Mouse (Mus musculus): Measurements from ENCODE around the gene Slc23a2.
A peak's percentile ranks its signal among the peaks of the same experiment; 100 is the strongest.

Gene Slc23a2

DNA sequence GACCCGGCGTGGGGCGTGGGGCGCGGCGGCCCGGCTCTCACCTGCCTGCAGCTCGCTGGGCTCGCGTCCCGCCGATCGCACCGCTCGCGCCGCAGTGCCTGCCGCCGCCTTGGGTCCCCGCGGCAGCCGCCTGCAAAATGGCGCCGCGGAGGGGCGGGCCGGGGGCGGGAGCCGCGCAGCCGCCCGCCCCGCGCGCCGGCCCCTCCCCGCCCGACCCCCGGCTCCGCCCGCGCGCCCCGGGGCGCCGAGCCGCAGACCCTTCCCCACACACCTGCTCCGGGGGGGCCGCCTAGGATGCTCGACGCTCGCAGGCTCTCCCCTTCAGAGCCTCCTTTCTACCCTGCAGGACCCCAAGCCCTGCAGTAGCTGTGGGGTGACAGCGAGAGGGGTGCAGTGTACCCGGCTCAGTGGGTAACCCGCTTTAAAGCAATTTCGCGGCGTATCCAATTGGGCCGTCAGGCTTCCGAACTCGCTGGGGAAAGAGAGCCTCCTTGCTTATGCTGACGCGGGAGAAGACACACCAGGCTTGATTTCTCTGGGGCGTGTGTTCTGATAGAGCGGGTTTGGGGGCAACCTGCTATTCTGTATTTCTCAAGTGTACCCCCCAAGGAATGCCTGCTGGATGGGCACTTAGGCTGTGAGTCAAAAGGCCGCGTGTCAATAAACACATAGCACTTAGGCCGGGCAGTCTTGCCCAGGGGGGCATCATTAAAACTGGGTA lies at the start of gene Slc23a2:
Gene Slc23a2 (minus strand): TSS at position 138 of the 721 bp plus-strand sequence.
- DNase-seq, result peak; percentile 96

DNA sequence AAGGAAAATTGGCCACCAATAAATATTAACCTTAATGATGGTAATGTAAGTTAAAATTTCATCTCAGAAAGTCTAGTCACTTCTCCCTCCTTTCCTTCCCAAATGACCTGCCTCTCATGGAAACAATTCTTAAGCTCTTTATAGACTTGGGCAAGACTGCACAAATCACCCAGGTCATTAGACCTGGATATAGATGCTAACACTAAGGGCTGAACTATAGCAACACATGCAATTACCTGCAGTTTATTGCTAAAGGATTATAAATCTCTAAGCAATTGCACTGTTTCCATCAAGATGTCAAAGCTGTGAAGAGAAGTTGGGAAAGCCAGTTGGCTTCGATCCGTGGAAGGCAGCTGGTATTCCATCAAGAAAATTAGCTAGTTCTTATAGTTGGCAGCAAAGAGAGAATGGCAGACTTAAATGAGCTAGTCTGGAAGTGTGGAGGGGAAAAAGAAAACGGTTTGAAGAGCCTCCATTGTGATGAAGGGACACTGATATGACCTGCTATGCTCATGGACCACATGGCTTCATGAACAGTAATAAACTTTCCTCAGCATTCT lies 45.8 kb upstream of the Slc23a2 start:
- DNase-seq, result peak; percentile 51

DNA sequence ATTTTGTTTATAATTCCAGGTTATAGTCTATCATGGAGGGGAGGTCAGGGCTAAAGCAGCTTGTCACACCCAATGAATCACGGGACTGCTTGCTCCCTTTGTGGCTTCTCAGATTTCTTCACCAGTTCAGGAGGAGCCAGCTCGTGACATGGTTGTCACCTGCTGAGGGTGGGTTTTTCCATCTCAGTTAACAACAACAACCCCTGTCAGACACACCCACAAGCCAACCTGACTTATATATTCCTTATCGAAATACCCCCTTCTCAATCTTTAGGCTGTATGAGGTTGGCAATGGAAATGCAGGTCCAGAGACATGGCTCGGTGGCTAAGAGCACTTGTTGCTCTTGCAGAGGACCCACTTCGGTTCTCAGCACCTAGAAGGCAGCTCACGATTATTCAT lies 39.0 kb upstream of the Slc23a2 start:
- peak; percentile 70 for DNase-seq

DNA sequence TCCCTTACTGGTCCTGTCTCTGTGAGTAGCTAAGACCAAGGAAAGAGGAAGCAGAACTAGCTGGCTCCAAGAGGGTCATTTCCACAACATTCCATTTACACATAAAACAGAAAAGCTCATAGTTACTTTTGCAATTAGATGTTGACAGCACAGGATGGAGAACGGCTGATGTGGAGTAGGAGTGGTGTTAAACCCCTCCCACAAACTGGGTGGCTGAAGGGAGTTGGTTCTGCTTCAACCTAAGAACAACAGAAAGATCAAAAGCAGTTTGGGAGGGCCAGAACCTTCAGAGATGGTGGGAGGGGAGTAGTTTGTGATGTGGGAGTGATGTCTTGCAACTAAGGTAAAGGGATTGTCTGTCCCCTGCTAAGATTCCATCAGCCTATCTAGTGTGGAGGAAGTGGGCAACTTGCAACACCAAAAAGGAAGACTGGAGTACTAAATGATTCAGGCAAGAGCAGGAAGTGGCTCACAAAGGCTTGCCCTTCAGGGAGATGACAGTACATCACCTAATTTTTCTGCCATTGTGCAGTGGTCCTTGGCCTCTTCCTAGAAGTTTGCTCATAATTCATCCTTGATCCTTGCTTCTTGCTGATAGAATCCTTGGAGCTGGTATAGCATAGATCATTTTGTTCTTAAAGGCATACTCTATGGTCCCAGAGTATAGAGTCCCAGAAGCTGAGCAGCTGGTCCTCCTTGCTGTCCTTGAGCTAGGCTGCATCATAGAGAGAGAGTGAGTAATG lies 35.7 kb upstream of the Slc23a2 start:
- peak; percentile 33 for DNase-seq

DNA sequence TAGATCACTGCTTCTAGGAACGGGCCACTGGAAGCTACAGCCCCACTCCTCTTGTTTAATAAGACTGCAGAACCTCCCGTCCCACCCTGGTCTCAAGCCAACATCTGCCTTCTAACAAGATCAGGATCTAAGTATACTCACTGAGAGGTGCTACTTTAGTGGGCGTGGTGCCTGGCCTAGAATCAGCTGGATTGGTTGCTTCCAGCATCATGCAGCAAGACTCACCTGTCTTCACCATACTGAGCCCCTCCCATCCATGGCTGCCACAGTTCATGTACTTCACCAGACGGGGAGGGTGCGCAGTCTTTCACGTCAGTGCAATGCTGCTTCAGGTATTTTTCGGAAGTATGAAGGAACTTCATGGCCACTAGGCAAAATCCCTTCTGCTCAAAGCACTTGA lies 34.5 kb upstream of the Slc23a2 start:
- DNase-seq, result peak; percentile 78

DNA sequence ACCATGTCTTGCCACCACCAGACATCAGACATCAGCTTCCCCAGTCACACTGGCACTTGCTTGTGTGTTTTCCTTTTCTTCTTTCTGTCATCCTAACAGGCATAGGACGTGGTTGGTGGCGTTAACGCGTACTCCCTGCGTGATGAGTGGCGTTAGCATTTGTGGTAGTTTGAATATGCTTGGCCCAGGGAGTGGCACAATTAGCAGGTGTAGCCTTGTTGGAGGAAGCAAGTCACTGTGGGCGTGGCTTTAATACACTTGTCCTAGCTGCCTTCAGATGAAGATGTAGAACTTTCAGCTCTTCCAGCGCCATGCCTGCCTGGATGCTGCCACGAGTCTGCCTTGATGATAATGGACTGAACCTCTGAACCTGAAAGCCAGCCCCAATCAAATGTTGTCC lies 32.5 kb upstream of the Slc23a2 start:
- peak; percentile 76 for DNase-seq

DNA sequence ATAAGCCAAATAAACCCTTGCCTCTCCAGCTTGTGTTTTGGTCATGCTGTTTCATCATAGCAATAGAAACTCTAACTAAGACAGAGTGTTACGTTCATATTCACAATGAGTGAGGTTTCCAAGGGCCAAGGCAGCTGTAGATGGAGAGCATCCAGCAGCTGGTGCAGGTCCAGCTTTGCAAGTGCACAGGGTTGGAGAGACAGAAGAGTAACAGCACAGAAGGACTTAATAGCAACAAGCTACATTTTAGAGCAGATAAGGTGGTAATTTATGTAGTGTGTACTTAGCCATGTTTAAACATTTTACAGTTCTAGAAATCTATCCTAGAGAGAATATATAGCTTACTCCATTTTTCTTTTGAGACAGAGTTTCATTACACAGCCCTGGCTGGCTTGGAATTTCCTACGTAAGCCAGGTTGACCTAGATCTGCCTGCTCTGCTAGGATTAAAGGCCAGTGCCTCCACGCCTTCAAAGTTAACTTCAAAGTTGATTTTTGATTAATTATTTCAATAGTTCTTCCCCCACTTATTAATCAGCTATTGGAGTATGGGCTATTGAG lies 31.5 kb upstream of the Slc23a2 start:
- DNase-seq, result peak; percentile 89

DNA sequence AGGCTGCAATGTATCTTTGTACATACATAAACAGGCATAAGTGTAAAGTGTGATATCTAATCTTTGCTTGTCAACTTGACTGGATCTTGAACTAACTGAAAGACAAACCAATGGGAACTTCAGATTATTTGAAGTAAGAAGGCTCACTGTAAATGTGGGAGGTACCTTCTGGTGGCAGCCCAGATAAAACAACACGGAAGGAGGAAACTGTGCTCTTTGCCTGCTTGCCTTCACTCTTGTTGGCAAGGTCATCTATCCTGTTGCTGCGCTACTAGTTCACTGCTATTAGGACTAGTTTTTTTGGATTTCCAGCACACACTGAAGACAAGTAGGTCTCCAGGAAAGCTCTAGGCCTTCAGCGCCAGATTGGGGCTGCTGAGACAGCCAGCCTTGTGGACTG lies 29.1 kb upstream of the Slc23a2 start:
- no peak for DNase-seq

DNA sequence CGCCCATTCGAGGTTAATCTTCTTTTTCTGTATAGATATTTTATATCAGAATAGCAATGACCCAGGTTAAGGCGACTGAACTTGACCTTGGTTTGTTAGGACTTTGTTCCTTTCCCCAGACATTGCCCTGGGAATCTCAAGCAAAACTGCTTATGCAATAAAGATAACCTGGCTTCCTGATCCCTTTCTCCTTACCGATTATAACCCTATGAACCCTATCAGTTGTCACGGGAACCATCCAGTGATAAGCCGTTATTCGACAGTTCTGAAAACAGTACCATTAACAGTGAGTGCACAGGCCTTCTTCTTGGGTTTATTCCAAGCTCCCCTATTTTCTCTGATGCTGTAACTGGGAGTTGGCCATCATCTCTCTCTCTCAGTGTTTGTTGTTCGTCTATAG lies 27.0 kb upstream of the Slc23a2 start:
- DNase-seq, result no peak

DNA sequence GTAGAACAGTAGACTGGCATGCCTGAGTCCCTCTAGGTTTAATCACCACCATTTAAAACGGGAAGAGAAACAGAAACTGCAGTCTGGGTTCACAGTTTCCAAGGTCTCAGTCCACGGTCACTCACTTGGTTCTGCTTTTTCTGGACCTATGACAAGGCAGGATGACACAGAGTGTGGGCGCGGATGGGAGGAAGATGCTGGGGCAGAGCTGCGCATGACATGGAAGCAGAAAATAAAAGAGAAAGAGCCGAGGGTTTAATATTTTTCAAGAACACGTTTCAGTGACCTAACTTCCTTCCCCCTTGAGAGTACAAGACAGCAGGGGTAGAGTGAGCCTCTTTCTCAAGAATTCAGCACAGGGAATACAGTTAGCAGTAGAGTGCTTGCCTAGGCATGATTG lies 24.2 kb upstream of the Slc23a2 start:
- DNase-seq, result no peak

DNA sequence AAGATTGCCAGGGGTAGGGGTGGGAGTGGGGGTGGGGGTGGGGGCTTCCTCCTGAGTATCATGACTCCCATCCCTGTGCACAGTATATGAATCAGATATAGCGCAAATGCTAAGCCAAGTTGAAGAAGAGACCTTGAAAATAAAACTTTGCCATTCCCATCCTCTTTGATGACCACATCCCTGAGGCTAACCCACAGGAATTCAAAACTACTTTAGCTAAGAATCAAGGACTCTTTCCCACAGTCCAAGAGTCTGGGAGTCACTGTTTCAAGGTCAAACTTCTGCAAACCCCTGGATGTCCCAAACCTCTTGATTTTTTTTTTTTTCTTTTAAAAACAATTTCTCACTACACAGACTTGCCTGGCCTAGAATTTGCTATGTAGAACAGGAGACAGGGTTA lies 18.7 kb upstream of the Slc23a2 start:
- DNase-seq, result no peak

DNA sequence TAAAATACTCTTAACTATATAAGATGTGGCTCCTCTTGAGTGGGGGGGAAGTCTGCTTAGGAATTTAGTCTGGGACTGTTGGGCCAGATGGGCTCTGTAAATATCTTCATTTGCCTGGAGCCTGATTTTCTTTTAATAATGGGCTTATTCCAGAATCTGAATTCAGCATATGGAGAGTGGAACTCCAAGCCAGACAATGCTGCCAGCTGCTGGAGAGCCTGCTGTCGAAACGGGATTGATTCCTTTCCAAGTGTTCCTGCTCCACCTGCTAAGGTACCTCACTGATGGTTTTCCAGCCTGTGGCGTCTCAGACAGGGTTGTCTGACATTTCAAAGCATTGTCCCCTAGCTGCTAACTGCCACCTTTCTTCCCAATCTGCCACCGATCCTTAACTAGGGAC lies 12.6 kb upstream of the Slc23a2 start:
- DNase-seq, result no peak

DNA sequence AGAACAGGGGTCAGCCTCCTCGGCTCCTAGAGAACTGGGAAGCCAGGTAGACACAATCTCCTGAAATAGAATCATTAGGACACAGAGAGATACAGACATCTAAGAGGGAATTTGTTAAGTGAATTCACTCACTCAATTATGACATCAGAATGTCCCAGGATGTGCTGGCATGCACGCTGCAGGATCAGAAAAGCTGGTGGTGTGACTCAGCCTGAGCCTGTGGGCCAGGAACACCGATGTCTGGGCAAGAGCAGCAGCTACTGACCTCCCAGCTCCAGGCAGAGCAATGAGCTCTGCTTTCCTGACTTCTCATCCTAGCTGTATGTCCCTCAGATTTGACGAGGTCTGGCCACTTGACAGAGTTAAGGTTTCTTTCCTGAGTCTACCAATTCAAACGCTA lies 7.8 kb upstream of the Slc23a2 start:
- DNase-seq, result no peak

DNA sequence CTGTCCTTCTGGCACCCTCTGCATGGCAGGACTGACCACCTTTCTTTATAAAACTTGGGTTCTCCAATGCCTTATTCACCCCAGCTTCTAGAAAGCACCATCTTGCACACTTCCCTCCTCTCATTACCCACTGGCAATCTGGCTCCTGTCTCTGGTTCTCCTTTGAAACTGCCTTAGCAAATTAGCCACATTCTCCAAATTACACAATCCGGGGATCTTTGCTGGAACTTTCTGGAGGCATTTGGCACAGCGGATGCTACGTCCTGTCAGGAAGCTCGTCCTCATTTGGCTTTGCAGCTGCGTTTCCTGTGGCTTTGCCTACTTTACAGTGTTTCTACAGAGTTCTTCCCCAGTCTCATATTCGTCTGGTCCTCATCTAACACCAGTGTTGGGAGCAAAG lies 6.7 kb upstream of the Slc23a2 start:
- DNase-seq, result peak; percentile 97

DNA sequence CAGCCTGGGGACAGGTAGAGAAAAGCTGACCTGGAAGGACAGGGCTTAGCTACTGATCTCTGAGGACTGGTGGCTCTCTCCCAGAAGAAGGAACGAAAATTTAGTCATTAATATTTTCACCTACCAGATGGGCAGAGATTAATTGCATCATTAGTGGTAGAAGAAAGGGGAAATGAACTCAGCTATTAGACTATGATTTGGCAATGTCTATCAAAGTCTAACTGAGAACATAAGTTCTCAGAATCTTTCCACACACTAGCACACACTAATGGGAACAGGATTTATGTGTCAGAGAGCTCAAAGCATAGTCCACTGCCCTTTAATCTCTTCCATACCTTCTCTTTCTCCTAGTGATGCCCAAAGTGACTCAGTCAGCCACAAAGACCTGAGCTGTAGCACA lies 6.0 kb upstream of the Slc23a2 start:
- DNase-seq, result no peak

DNA sequence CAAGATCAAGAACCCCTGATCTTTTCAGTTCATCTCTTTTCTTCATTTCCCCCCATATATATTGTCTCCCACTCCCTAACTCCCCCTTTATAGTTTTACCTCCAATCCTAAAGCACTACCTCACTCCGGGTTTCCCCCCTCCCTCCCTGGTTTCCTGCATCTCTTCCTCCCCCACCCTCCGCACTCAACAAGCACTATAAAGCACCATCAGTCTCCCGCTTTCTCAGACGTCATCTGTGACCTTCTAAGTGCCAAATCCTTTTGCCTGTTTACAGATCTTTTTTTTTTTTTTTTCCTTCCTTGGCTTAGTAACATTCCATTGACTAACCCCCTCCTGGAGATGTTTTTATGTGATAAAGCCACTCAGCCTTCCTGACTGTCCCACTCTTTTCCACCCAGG lies 1.6 kb upstream of the Slc23a2 start:
- DNase-seq, result no peak

DNA sequence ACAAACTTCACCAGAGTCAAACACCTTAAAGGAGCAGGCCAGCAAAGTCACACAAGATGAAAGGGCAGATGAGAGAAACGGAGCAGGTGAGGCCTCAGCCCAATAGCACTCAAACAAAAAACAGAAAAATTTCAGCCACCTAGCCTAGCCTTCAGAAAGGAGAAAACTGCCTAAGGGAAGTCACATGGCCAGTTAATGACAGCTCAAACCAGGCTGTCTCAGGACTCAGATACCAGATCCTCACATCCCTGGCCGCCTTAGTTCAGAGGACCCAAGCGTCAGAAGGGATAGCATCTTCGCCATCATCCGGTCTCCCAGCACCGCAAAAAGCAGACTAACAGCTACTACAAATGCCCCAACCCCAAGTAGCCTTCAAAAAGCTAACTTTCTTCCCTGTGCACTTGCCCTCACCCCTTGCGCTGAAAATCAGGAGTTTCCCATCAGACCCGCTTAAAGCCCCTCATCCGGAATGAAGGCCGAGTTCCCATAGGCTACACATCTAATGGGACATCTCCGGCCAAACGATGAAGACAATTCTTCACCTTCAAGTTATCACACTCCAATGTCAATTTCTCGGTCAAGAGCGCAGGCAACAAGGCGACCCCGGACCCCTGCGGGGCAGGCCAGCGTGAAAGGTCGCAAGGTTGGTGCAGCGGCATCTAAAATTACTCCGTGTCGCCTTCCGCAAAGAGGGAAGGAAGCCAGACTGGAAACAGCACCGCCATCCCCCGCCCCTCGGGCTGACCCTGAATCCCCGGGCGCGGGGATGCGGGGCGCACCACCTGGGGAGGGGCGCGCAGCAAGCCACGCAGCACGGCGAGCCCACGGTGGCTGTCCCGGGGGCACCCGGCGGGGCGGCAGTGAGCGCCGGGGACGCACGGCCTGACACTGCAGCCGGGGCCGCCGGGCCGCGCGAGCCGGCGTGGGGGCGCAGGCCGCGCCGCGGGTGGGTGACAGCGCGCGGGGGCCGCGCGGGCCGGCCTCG lies 673 bp downstream of the Slc23a2 start:
- peak; percentile 93 for DNase-seq

DNA sequence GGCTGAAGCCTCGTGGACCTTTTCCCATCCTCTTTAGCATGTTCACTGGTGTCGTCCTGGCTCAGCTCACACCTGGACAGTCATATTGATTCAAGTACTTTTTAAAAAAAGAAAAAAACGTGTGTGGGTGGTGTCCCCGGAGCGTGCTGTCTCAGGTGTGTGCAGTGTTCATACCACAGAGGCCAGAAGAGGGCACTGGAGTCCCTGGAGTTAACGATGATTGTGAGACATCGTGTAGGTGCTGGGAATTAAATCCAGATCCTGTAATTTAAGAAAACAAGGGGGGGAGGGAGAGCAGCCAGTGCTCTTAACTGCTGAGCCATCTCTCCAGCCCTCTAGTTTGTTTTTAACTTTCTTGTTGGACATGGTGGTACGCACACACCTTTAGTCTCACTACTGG lies 2.3 kb downstream of the Slc23a2 start:
- no peak for DNase-seq

DNA sequence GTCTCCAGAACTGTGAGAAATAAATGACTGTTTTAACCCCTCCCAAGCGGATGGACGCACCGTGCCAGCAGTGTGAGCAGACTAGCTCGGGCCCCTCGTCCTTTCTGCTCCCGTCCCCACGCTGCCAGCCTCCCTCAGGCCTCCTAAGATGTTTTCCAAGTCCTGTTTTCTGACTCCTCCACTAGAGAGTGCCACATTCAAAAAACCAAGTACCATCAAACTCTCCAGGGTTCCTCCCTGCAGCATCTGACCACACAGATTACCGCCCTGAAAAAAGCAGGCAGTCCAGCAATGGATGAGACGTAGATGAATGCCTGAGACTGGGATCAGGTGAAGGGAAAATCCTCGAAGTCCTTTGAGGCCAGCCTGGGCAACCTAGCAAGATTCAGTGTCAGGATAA lies 4.4 kb downstream of the Slc23a2 start:
- no peak for DNase-seq

DNA sequence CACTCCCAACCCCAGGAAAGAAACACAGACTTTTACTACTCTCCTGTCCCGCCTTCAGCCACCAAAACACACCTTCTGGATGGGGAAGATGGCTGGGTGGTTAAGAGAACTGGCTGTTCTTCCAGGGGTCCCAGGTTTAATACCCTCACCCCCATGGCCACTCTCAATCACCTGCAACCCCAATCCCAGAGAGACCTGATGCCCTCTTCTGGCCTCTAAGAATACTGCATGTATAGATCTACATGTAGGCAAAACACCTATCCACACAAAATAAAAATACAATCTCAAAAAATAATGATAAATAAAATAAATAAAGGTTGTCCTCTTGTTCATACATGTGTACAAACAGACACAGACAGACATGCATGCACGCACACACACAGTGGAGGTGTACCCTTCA lies 5.8 kb downstream of the Slc23a2 start:
- no peak for DNase-seq

DNA sequence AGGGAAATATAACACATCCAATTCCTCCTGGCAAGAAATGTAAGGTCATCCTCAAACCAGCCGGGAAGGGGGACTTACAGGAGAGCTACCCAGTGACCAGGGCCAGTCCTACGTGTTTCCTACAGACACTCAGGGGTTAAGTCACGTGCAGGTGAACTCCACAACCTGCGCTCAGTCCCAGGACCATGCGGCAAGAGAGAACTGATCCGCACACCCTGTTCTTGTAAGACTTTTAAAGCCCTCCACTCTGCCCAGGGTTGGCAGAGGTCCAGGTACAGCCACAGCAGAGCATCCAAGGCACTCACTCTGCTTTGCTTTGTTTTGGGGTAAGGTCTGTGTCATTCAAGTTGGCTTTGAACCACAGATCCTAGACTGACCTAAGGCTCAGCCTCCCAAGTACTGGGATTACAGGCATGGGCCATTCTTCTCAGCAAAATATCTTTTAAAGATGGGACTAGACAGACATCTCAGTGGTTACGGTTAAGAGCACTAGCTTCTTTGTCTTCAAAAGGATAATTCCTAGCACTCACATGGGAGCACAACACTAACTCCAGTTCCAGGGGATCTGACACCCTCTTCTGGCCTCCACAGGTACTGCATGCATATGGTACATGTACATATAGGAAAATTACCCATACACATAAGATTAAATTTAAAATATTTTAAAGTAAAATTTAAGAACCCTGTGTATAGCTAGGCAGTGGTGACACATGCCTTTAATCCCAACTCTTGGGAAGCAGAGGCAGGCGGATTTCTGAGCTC lies 8.9 kb downstream of the Slc23a2 start:
- no peak for DNase-seq

DNA sequence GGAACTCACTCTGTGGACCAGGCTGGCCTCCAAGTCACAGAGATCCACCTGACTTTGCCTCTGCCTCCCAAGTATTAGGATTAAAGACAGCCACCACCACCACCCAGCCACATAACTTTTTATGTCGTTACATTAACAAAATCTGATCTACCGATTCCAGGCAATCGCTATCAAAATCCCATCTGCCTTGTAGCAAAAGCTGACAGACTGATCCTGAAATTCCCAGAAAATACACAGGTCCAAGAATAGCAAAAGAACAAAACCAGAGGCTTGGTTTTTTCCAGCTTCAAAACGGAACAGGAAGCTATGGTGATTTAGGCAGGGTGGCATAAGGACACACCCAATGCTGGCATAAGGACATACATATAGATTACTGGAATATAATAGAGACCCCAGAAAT lies 10.2 kb downstream of the Slc23a2 start:
- DNase-seq, result no peak
